Mouse (Mus musculus) heart, embryonic 10.5 days (tissue): ENCODE results near the gene Tomm6. TPM values are rescaled to one million over a fixed set of nuclear protein-coding genes. Genes with fewer than 3 reads are reported as not detected.

Experiments
- DNase-seq: peaks from one replicate; pipeline ENCODE4 v3.0.0-alpha.2; 2017; ENCODE audit warnings: low spot score
- H3K27ac ChIP-seq: fragments of 300-500 bp; sonication (generic); 2 replicates; pipeline ENCODE4 v1.5.1; 2016; ENCODE audit warnings: mild to moderate bottlenecking
- H3K27me3 ChIP-seq: fragments of 300-500 bp; sonication (generic); 2 replicates; pipeline ENCODE4 v1.6.1; 2016; ENCODE audit warnings: mild to moderate bottlenecking; ENCODE audit not compliant: poor library complexity, insufficient read depth, severe bottlenecking
- H3K36me3 ChIP-seq: fragments of 300-500 bp; sonication (generic); 2 replicates; pipeline ENCODE4 v1.6.1; 2016; ENCODE audit warnings: mild to moderate bottlenecking, moderate library complexity
- H3K4me1 ChIP-seq: fragments of 300-500 bp; sonication (generic); 2 replicates; pipeline ENCODE4 v1.6.1; 2016; ENCODE audit warnings: mild to moderate bottlenecking
- H3K4me3 ChIP-seq: fragments of 300-500 bp; sonication (generic); 2 replicates; pipeline ENCODE4 v1.5.1; 2016; ENCODE audit warnings: mild to moderate bottlenecking, moderate library complexity
- H3K9me3 ChIP-seq: fragments of 300-500 bp; sonication (generic); 2 replicates; pipeline ENCODE4 v1.6.1; 2016; ENCODE audit warnings: mild to moderate bottlenecking, moderate library complexity
- WGBS: fragments of 180-500 bp; shearing (Covaris S2); methylation state at CpG from one replicate; pipeline ENCODE4 v1.1.7; 2016; 5-methylcytosine and 5-hydroxymethylcytosine counted together
- polyA plus RNA-seq: library from polyadenylated mRNA; unstranded; fragments of >200 nt; fragmentation: Nextera tagmentation; extraction: Ambion mirVana; gene quantifications from 2 replicates; pipeline ENCODE4 v1.2.1, GENCODE M21; 2016

Tomm6 gene
- polyA plus RNA-seq, result 320 and 356 TPM in 2 replicates

- peaks cover 25% of the 10 kb centered on the region for H3K4me1 ChIP-seq
- under 1% methylated on average over 9 of the region's 9 CpGs for WGBS
- H3K27me3 ChIP-seq, result peaks cover 40% of the 10 kb centered on the region
- peaks cover 28% of the 10 kb centered on the region for H3K36me3 ChIP-seq
- DNase-seq, result no peak
- no peaks in the 10 kb centered on the region for H3K9me3 ChIP-seq
- H3K27ac ChIP-seq, result peak within 1 kb of the TSS; percentile 89
- peak within 1 kb of the TSS; percentile 90 for H3K4me3 ChIP-seq
These were observed at the start of gene Tomm6 for GRCm38 (mm10) chr17:47688344-47688607. Gene Tomm6 (minus strand): TSS chr17:47688386.

GRCm38 (mm10) chr17:47737271-47738065 is 49.3 kb upstream of the Tomm6 start:
- peaks cover 44% of the 10 kb centered on the region for H3K4me1 ChIP-seq
- WGBS, result under 1% methylated on average over 44 of the region's 60 CpGs
- peak overlapping the region; percentile 92 for H3K4me3 ChIP-seq
- no peaks in the 10 kb centered on the region for H3K36me3 ChIP-seq
- H3K27me3 ChIP-seq, result peaks cover 23% of the 10 kb centered on the region
- peak; percentile 92 for DNase-seq
- no peaks in the 10 kb centered on the region for H3K9me3 ChIP-seq
- peak overlapping the region; percentile 94 for H3K27ac ChIP-seq

GRCm38 (mm10) chr17:47736856-47737255 is 48.7 kb upstream of the Tomm6 start, which contains the start of gene Tfeb:
Gene Tfeb (plus strand): TSS chr17:47737030.
- Histone ChIP-seq H3K9me3 (no peaks in the 10 kb centered on the region), H3K4me1 (peaks cover 43% of the 10 kb centered on the region), H3K36me3 (no peaks in the 10 kb centered on the region), H3K27me3 (peaks cover 29% of the 10 kb centered on the region), H3K4me3 (peak within 1 kb of the TSS; percentile 92), H3K27ac (peak within 1 kb of the TSS; percentile 94)
- DNase-seq, result peak; percentile 94
- WGBS, result under 1% methylated on average over 47 of the region's 47 CpGs

GRCm38 (mm10) chr17:47735553-47736100 is 47.4 kb upstream of the Tomm6 start:
- 73% methylated on average over 14 of the region's 14 CpGs for WGBS
- H3K4me1 ChIP-seq, result peaks cover 36% of the 10 kb centered on the region
- no peaks in the 10 kb centered on the region for H3K36me3 ChIP-seq
- H3K27me3 ChIP-seq, result peaks cover 29% of the 10 kb centered on the region
- no peaks in the 10 kb centered on the region for H3K9me3 ChIP-seq
- DNase-seq, result no peak
- no peak overlapping the region for H3K27ac ChIP-seq
- no peak overlapping the region for H3K4me3 ChIP-seq

- no peak for DNase-seq
- peaks cover 21% of the 10 kb centered on the region; the same call in 1 of the 2 replicates for H3K27me3 ChIP-seq
- H3K9me3 ChIP-seq, result no peaks in the 10 kb centered on the region
- 53% methylated on average over 24 of the region's 24 CpGs for WGBS
- H3K27ac ChIP-seq, result 0 out of 2 replicates have a peak overlapping the region, but pooled peaks have one; percentile 10
- no peaks in the 10 kb centered on the region for H3K36me3 ChIP-seq
- no peak overlapping the region for H3K4me3 ChIP-seq
- H3K4me1 ChIP-seq, result peaks cover 7% of the 10 kb centered on the region; the same call in 1 of the 2 replicates
These were observed 42.7 kb upstream of the Tomm6 start for GRCm38 (mm10) chr17:47730633-47731575.

- H3K4me1 ChIP-seq, result peaks cover 12% of the 10 kb centered on the region; the same call in 1 of the 2 replicates
- peaks cover 17% of the 10 kb centered on the region; the same call in 1 of the 2 replicates for H3K27me3 ChIP-seq
- H3K36me3 ChIP-seq, result no peaks in the 10 kb centered on the region
- 78% methylated on average over 11 of the region's 11 CpGs for WGBS
- H3K9me3 ChIP-seq, result no peaks in the 10 kb centered on the region
- DNase-seq, result no peak
- H3K4me3 ChIP-seq, result no peak within 1 kb of the TSS
- H3K27ac ChIP-seq, result no peak within 1 kb of the TSS
These were observed 38.4 kb upstream of the Tomm6 start, which contains the start of gene Pgc for GRCm38 (mm10) chr17:47726566-47726965. Gene Pgc (plus strand): TSS chr17:47726842.

- DNase-seq, result no peak
These were observed 33.0 kb upstream of the Tomm6 start for GRCm38 (mm10) chr17:47721183-47721582.

GRCm38 (mm10) chr17:47715037-47715436 is 26.9 kb upstream of the Tomm6 start:
- Histone ChIP-seq H3K9me3 (no peaks in the 10 kb centered on the region), H3K36me3 (no peaks in the 10 kb centered on the region), H3K27ac (no peak overlapping the region; the same call in 1 of the 2 replicates), H3K4me1 (peaks cover 29% of the 10 kb centered on the region), H3K27me3 (peaks cover 16% of the 10 kb centered on the region), H3K4me3 (no peak overlapping the region)
- 58% methylated on average over 3 of the region's 3 CpGs for WGBS
- no peak for DNase-seq

More at GRCm38 (mm10) chr17:47721183-47721582, 33.0 kb upstream of the Tomm6 start:
- WGBS, result 49% methylated on average over 4 of the region's 4 CpGs
- Histone ChIP-seq H3K36me3 (no peaks in the 10 kb centered on the region), H3K9me3 (no peaks in the 10 kb centered on the region), H3K27ac (no peak overlapping the region), H3K4me1 (peaks cover 10% of the 10 kb centered on the region), H3K4me3 (no peak overlapping the region), H3K27me3 (peaks cover 10% of the 10 kb centered on the region; the same call in 1 of the 2 replicates)

GRCm38 (mm10) chr17:47712889-47713571 is 24.8 kb upstream of the Tomm6 start:
- no peaks in the 10 kb centered on the region for H3K9me3 ChIP-seq
- no peak overlapping the region for H3K4me3 ChIP-seq
- DNase-seq, result no peak
- H3K27ac ChIP-seq, result 0 out of 2 replicates have a peak overlapping the region, but pooled peaks have one; percentile 4
- H3K4me1 ChIP-seq, result peaks cover 34% of the 10 kb centered on the region
- no peaks in the 10 kb centered on the region for H3K36me3 ChIP-seq
- H3K27me3 ChIP-seq, result peaks cover 16% of the 10 kb centered on the region
- 57% methylated on average over 9 of the region's 22 CpGs for WGBS

GRCm38 (mm10) chr17:47711883-47712282 is 23.7 kb upstream of the Tomm6 start:
- H3K9me3 ChIP-seq, result no peaks in the 10 kb centered on the region
- H3K36me3 ChIP-seq, result no peaks in the 10 kb centered on the region
- peaks cover 38% of the 10 kb centered on the region for H3K4me1 ChIP-seq
- H3K27ac ChIP-seq, result peak overlapping the region; percentile 36; the same call in 1 of the 2 replicates
- WGBS, result 21% methylated on average over 6 of the region's 6 CpGs
- DNase-seq, result no peak
- peaks cover 20% of the 10 kb centered on the region for H3K27me3 ChIP-seq
- H3K4me3 ChIP-seq, result no peak overlapping the region

- DNase-seq, result no peak
- Histone ChIP-seq H3K9me3 (no peaks in the 10 kb centered on the region), H3K4me3 (no peak overlapping the region), H3K27ac (no peak overlapping the region), H3K4me1 (peaks cover 39% of the 10 kb centered on the region), H3K36me3 (no peaks in the 10 kb centered on the region), H3K27me3 (peaks cover 34% of the 10 kb centered on the region)
- 47% methylated on average over 3 of the region's 3 CpGs for WGBS
These were observed 21.9 kb upstream of the Tomm6 start for GRCm38 (mm10) chr17:47710036-47710435.

- no peak for DNase-seq
- Histone ChIP-seq H3K27me3 (peaks cover 43% of the 10 kb centered on the region), H3K36me3 (no peaks in the 10 kb centered on the region), H3K9me3 (no peaks in the 10 kb centered on the region), H3K4me1 (peaks cover 39% of the 10 kb centered on the region), H3K27ac (no peak overlapping the region), H3K4me3 (no peak overlapping the region)
- WGBS, result 61% methylated on average over 4 of the region's 4 CpGs
These were observed 20.8 kb upstream of the Tomm6 start for GRCm38 (mm10) chr17:47708972-47709371.
